Mouse (Mus musculus) kidney, embryonic 15.5 days (tissue): ENCODE results near the gene Nacc2. TPM values are rescaled to one million over a fixed set of nuclear protein-coding genes. Genes with fewer than 3 reads are reported as not detected.

ENCODE experiments used
- ATAC-seq: fragments of 200-750 bp; cut with Nextera tagmentation; replicated peaks from 2 replicates; pipeline ENCODE4 v1.8.0; 2017; ENCODE audit warnings: moderate TSS enrichment; ENCODE audit not compliant: low FRiP score
- H3K27ac ChIP-seq: fragments of 300-500 bp; sonication (generic); 2 replicates; pipeline ENCODE4 v1.5.1; 2015; ENCODE audit warnings: mild to moderate bottlenecking, inconsistent platforms
- H3K27me3 ChIP-seq: fragments of 300-500 bp; sonication (generic); 2 replicates; pipeline ENCODE4 v1.6.1; 2015; ENCODE audit warnings: inconsistent platforms
- H3K36me3 ChIP-seq: fragments of 300-500 bp; sonication (generic); 2 replicates; pipeline ENCODE4 v1.6.1; 2015; ENCODE audit warnings: inconsistent platforms
- H3K4me1 ChIP-seq: fragments of 300-500 bp; sonication (generic); 2 replicates; pipeline ENCODE4 v1.6.1; 2015; ENCODE audit warnings: inconsistent platforms
- H3K4me2 ChIP-seq: fragments of 300-500 bp; sonication (generic); 2 replicates; pipeline ENCODE4 v1.6.1; 2015; ENCODE audit warnings: moderate library complexity, mild to moderate bottlenecking, inconsistent platforms
- H3K4me3 ChIP-seq: fragments of 300-500 bp; sonication (generic); replicated peaks from 2 replicates; pipeline ENCODE4 v1.5.1; 2015; ENCODE audit warnings: mild to moderate bottlenecking, inconsistent platforms
- H3K9ac ChIP-seq: fragments of 300-500 bp; sonication (generic); 2 replicates; pipeline ENCODE4 v1.6.1; 2015; ENCODE audit warnings: mild to moderate bottlenecking, inconsistent platforms
- H3K9me3 ChIP-seq: fragments of 300-500 bp; sonication (generic); replicated peaks from 2 replicates; pipeline ENCODE4 v1.6.1; 2016; ENCODE audit warnings: inconsistent platforms
- WGBS: fragments of 180-500 bp; shearing (Covaris S2); methylation state at CpG from one replicate; pipeline ENCODE4 v1.1.7; 2015; ENCODE audit warnings: mixed read lengths; 5-methylcytosine and 5-hydroxymethylcytosine counted together
- polyA plus RNA-seq: library from polyadenylated mRNA; unstranded; fragments of >200 nt; fragmentation: Nextera tagmentation; extraction: Ambion mirVana; gene quantifications from 2 replicates; pipeline ENCODE4 v1.2.1, GENCODE M21; 2015

The Nacc2 gene
- polyA plus RNA-seq, 1 experiment from 2014 or later = 10.5 TPM

GRCm38 (mm10) chr2:26117580-26117979, 5.4 kb downstream of the Nacc2 start:
- Histone ChIP-seq H3K4me1 (peaks cover 27% of the 10 kb centered on the region), H3K4me2 (no peak overlapping the region), H3K4me3 (no peak overlapping the region), H3K27me3 (peaks cover 21% of the 10 kb centered on the region), H3K9me3 (no peaks in the 10 kb centered on the region), H3K27ac (no peak overlapping the region), H3K9ac (no peak overlapping the region), H3K36me3 (no peaks in the 10 kb centered on the region)
- WGBS = 59% methylated on average over 1 of the region's 1 CpGs
- no peak for ATAC-seq

GRCm38 (mm10) chr2:26116550-26116949, 6.5 kb downstream of the Nacc2 start:
- Histone ChIP-seq H3K9ac (no peak overlapping the region), H3K4me3 (no peak overlapping the region), H3K4me1 (peaks cover 19% of the 10 kb centered on the region), H3K27ac (no peak overlapping the region), H3K4me2 (no peak overlapping the region), H3K36me3 (no peaks in the 10 kb centered on the region), H3K27me3 (peaks cover 11% of the 10 kb centered on the region), H3K9me3 (no peaks in the 10 kb centered on the region)
- 75% methylated on average over 3 of the region's 3 CpGs for WGBS
- no peak for ATAC-seq

- no peak for ATAC-seq
- no peak overlapping the region for H3K4me2 ChIP-seq
- no peak overlapping the region for H3K27ac ChIP-seq
- H3K27me3 ChIP-seq = no peaks in the 10 kb centered on the region
- H3K36me3 ChIP-seq = no peaks in the 10 kb centered on the region
- 82% methylated on average over 6 of the region's 6 CpGs for WGBS
- H3K9me3 ChIP-seq = no peaks in the 10 kb centered on the region
- no peak overlapping the region for H3K9ac ChIP-seq
- no peak overlapping the region for H3K4me3 ChIP-seq
- H3K4me1 ChIP-seq = peaks cover 16% of the 10 kb centered on the region
Measured at GRCm38 (mm10) chr2:26115215-26115614, 7.8 kb downstream of the Nacc2 start.

- ATAC-seq = no peak
- Histone ChIP-seq H3K4me2 (no peak overlapping the region), H3K4me3 (no peak overlapping the region), H3K9me3 (no peaks in the 10 kb centered on the region), H3K4me1 (no peaks in the 10 kb centered on the region; the same call in 1 of the 2 replicates), H3K27me3 (no peaks in the 10 kb centered on the region), H3K36me3 (no peaks in the 10 kb centered on the region), H3K27ac (no peak overlapping the region), H3K9ac (no peak overlapping the region)
- 86% methylated on average over 6 of the region's 6 CpGs for WGBS
Measured at GRCm38 (mm10) chr2:26108237-26108636, 14.8 kb downstream of the Nacc2 start.

- no peaks in the 10 kb centered on the region; the same call in 1 of the 2 replicates for H3K4me1 ChIP-seq
- no peaks in the 10 kb centered on the region for H3K27me3 ChIP-seq
- no peak overlapping the region for H3K9ac ChIP-seq
- 85% methylated on average over 8 of the region's 8 CpGs for WGBS
- H3K4me2 ChIP-seq = no peak overlapping the region
- no peak overlapping the region for H3K4me3 ChIP-seq
- H3K9me3 ChIP-seq = no peaks in the 10 kb centered on the region
- no peaks in the 10 kb centered on the region for H3K36me3 ChIP-seq
- no peak for ATAC-seq
- no peak overlapping the region for H3K27ac ChIP-seq
Measured at GRCm38 (mm10) chr2:26107011-26107410, 16.0 kb downstream of the Nacc2 start.

GRCm38 (mm10) chr2:26106233-26106632, 16.8 kb downstream of the Nacc2 start:
- WGBS = 74% methylated on average over 2 of the region's 2 CpGs
- Histone ChIP-seq H3K4me1 (no peaks in the 10 kb centered on the region; the same call in 1 of the 2 replicates), H3K36me3 (no peaks in the 10 kb centered on the region), H3K4me3 (no peak overlapping the region), H3K9me3 (no peaks in the 10 kb centered on the region), H3K4me2 (no peak overlapping the region), H3K27me3 (no peaks in the 10 kb centered on the region), H3K27ac (no peak overlapping the region), H3K9ac (no peak overlapping the region)
- no peak for ATAC-seq

GRCm38 (mm10) chr2:26100296-26100695, 22.7 kb downstream of the Nacc2 start:
- ATAC-seq = no peak
- H3K27me3 ChIP-seq = no peaks in the 10 kb centered on the region

GRCm38 (mm10) chr2:26099851-26100250, 23.2 kb downstream of the Nacc2 start:
- WGBS = 71% methylated on average over 1 of the region's 1 CpGs
- Histone ChIP-seq H3K9me3 (no peaks in the 10 kb centered on the region), H3K36me3 (no peaks in the 10 kb centered on the region), H3K9ac (no peak overlapping the region), H3K4me1 (peaks cover 5% of the 10 kb centered on the region; the same call in 1 of the 2 replicates), H3K27ac (no peak overlapping the region), H3K4me2 (no peak overlapping the region), H3K4me3 (no peak overlapping the region), H3K27me3 (no peaks in the 10 kb centered on the region)
- no peak for ATAC-seq

More at GRCm38 (mm10) chr2:26100296-26100695, 22.7 kb downstream of the Nacc2 start:
- H3K4me1 ChIP-seq = peaks cover 5% of the 10 kb centered on the region; the same call in 1 of the 2 replicates
- no peak overlapping the region for H3K9ac ChIP-seq
- no peak overlapping the region for H3K4me2 ChIP-seq
- H3K36me3 ChIP-seq = no peaks in the 10 kb centered on the region
- no peak overlapping the region for H3K27ac ChIP-seq
- H3K4me3 ChIP-seq = no peak overlapping the region
- no peaks in the 10 kb centered on the region for H3K9me3 ChIP-seq
- 74% methylated on average over 4 of the region's 4 CpGs for WGBS

- no peak overlapping the region for H3K9ac ChIP-seq
- H3K4me2 ChIP-seq = no peak overlapping the region
- no peaks in the 10 kb centered on the region for H3K9me3 ChIP-seq
- no peak for ATAC-seq
- no peak overlapping the region for H3K27ac ChIP-seq
- H3K4me3 ChIP-seq = no peak overlapping the region
- H3K4me1 ChIP-seq = peaks cover 5% of the 10 kb centered on the region; the same call in 1 of the 2 replicates
- WGBS = 87% methylated on average over 5 of the region's 5 CpGs
- no peaks in the 10 kb centered on the region for H3K36me3 ChIP-seq
- H3K27me3 ChIP-seq = no peaks in the 10 kb centered on the region
Measured at GRCm38 (mm10) chr2:26099260-26099659, 23.8 kb downstream of the Nacc2 start.

- Histone ChIP-seq H3K9me3 (no peaks in the 10 kb centered on the region), H3K9ac (no peak overlapping the region), H3K27ac (no peak overlapping the region), H3K36me3 (no peaks in the 10 kb centered on the region), H3K27me3 (peaks cover 27% of the 10 kb centered on the region), H3K4me3 (no peak overlapping the region), H3K4me2 (no peak overlapping the region), H3K4me1 (peaks cover 30% of the 10 kb centered on the region)
- ATAC-seq = no peak
- WGBS = 69% methylated on average over 7 of the region's 7 CpGs
Measured at GRCm38 (mm10) chr2:26093897-26094296, 29.1 kb downstream of the Nacc2 start.

GRCm38 (mm10) chr2:26091771-26092393, 31.1 kb downstream of the Nacc2 start:
- Histone ChIP-seq H3K36me3 (no peaks in the 10 kb centered on the region), H3K27ac (peak overlapping the region; percentile 79), H3K27me3 (peaks cover 27% of the 10 kb centered on the region), H3K4me3 (peak overlapping the region; percentile 62), H3K4me1 (peaks cover 29% of the 10 kb centered on the region), H3K9me3 (no peaks in the 10 kb centered on the region), H3K4me2 (peak overlapping the region; percentile 98), H3K9ac (peak overlapping the region; percentile 58)
- ATAC-seq = peak; percentile 47; the same call in 1 of the 2 replicates
- WGBS = 1% methylated on average over 24 of the region's 24 CpGs

- Histone ChIP-seq H3K36me3 (no peaks in the 10 kb centered on the region), H3K4me3 (peak overlapping the region; percentile 62), H3K27ac (peak overlapping the region; percentile 79), H3K9me3 (no peaks in the 10 kb centered on the region), H3K27me3 (peaks cover 27% of the 10 kb centered on the region), H3K9ac (peak overlapping the region; percentile 58), H3K4me1 (peaks cover 29% of the 10 kb centered on the region), H3K4me2 (peak overlapping the region; percentile 98)
- WGBS = 1% methylated on average over 37 of the region's 39 CpGs
- ATAC-seq = peak; percentile 74
Measured at GRCm38 (mm10) chr2:26090876-26091770, 31.9 kb downstream of the Nacc2 start.
